Mouse (Mus musculus): ENCODE measurements around the gene Shisa7.

GRCm38 (mm10) chr7:4825365-4825764, 19.1 kb downstream of the Shisa7 start:
- TF ChIP-seq CTCF (conservative IDR thresholded peaks at IDR 0.05; ENCODE audit: low read length) (no peak), NANOG (IDR thresholded peaks at IDR 0.05; ENCODE audit: borderline replicate concordance, low read length) (peak; percentile 21; the same call in 1 of the 2 replicates)

All from E14TG2a.4 (cell line).